Mouse (Mus musculus): ENCODE data around the gene Man2b1.
A peak's percentile ranks its signal among the peaks of the same experiment; 100 is the strongest.
"Not testable (repeated sequence)": the region's sequence is repeated elsewhere in the genome, so short reads cannot be mapped to it uniquely, and the experiment has no call there.

Gene Man2b1

DNA sequence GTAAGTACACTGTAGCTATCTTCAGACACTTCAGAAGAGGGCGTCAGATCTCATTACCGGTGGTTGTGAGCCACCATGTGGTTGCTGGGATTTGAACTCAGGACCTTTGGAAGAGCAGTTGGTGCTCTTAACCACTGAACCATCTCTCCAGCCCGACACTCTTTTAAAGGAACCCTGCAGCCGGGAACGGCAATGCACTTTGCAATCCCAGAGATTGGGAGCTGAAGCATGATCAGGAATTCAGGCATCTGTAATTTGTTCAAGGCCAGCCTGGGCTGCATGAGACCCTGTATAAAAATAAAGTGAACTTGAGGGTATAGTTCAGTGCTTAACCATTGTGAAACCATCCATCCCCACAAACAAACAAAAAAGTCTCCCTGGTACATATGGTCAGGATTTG, 37.2 kb downstream of the Man2b1 start:
- DNase-seq (ENCODE audit: low read depth, low spot score), result not testable (repeated sequence)

DNA sequence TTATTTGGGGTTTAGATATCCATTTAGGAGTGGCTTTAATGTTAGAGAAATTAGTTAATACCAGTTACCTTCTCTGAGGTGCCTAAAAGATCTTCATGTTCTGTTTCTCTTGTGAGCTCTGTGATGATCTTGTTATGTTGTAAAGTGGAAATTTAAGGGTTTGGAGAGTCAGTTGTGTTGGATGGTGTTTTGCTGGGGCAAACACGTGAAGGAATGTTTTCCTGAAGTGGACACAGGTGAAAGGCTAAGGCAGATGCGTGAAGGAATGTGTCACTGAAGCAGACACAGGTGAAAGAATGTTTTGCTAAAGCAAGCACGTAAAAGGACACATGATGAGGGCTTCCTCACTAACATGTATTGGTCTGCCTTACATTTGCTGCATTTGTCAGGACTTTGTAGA, 39.9 kb downstream of the Man2b1 start, which contains the start of gene Zfp791:
Gene Zfp791 (minus strand): TSS at position 101 of the 400 bp plus-strand sequence.
- no peak for DNase-seq (ENCODE audit: low read depth, low spot score)

DNA sequence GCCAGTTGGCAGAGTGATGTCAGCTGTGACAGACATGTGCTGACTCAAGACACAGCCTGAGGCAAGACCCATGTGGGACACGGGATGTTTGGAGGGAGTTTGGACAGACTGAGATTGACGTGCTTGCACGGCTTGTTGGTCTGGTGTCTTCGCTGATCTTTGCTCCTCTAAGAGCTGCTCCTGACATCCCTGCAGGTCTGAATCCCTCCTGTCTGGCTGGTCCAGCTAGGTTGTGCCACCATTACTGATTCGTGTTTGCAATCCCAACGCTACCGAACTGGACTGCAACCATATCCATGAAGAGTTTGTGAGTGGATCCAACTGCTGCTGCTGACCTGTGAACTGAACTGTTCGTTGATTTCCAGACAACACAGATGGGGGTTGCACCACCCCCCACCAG, 40.6 kb downstream of the Man2b1 start:
- DNase-seq (ENCODE audit: low read depth, low spot score), result no peak

DNA sequence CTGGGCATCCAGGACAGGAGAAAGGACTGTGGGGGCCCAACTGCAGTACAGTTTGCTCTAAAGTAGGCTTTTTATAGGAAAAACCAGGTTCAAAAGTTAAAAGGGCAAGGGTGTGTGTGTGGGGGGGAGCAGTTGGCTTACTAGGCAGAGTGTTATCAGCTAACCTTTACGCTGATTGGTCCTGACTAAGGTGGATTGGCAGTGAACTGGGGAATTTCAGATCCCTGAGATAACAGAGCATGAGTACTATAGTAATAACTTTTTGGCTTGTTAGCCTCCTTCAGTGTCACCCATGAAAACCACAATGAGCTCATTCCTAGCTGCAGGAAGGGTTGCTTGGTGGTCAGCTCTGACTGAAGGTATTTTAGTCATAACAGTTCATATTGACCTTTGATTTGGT, 49.3 kb downstream of the Man2b1 start:
- no peak for DNase-seq (ENCODE audit: low read depth, low spot score)

GRCm38 (mm10) chr8:85135690-85136089, 52.6 kb downstream of the Man2b1 start:
- DNase-seq (ENCODE audit: low read depth, low spot score), result not testable (repeated sequence)

DNA sequence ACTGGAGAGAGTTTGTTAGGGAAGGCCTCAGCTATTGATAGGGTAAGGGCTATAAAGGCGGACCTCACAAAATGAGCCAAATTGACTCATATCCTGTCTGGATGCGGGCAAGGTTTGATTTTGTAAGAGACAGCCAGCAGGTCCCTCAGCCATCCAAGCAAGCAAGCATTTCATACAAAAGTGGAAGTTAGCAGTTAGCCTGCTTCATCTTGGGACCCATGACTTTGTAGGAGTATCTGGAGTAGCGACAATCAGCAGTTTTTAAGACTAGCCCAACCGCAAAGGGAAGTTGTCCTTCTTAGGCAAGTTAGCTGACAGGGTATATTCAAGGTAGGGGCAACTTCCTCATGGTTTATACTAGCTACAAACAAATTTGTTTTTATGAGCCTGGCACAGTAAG, 59.4 kb downstream of the Man2b1 start:
- peak; percentile 29 for DNase-seq (ENCODE audit: low read depth, low spot score)
